Mouse (Mus musculus) c-Kit-positive CD71-positive TER-119-negative erythroid progenitor cells, embryonic 14.5 days (primary cell): ENCODE data around the gene Minos1.

Experiments used
- DNase-seq: peaks from one replicate; pipeline ENCODE4 v3.0.0-alpha.2; 2013; ENCODE audit warnings: low read depth

The Minos1 gene

GRCm38 (mm10) chr4:139144577-139144976 lies 13.7 kb upstream of the Minos1 start:
- DNase-seq = no peak

GRCm38 (mm10) chr4:139142985-139143384 lies 12.1 kb upstream of the Minos1 start:
- no peak for DNase-seq

GRCm38 (mm10) chr4:139141785-139142184 lies 10.9 kb upstream of the Minos1 start:
- no peak for DNase-seq

- DNase-seq = no peak
Measured at GRCm38 (mm10) chr4:139140267-139140666, 9.4 kb upstream of the Minos1 start.

- DNase-seq = no peak
Measured at GRCm38 (mm10) chr4:139136011-139136410, 5.1 kb upstream of the Minos1 start.

GRCm38 (mm10) chr4:139133109-139133508 lies 2.2 kb upstream of the Minos1 start:
- no peak for DNase-seq

GRCm38 (mm10) chr4:139131858-139132672 lies 1.2 kb upstream of the Minos1 start:
- DNase-seq = no peak

- no peak for DNase-seq
Measured at GRCm38 (mm10) chr4:139129806-139130700, 860 bp downstream of the Minos1 start.

GRCm38 (mm10) chr4:139126475-139126874 lies 4.4 kb downstream of the Minos1 start:
- DNase-seq = no peak

GRCm38 (mm10) chr4:139124940-139125339 lies 6.0 kb downstream of the Minos1 start:
- DNase-seq = no peak

- DNase-seq = no peak
Measured at GRCm38 (mm10) chr4:139122557-139122956, 8.4 kb downstream of the Minos1 start.

- no peak for DNase-seq
Measured at GRCm38 (mm10) chr4:139120998-139121397, 9.9 kb downstream of the Minos1 start.

- no peak for DNase-seq
Measured at GRCm38 (mm10) chr4:139120281-139120814, 10.6 kb downstream of the Minos1 start.

GRCm38 (mm10) chr4:139116356-139117063 lies 14.4 kb downstream of the Minos1 start:
- no peak for DNase-seq

GRCm38 (mm10) chr4:139115721-139116120 lies 15.2 kb downstream of the Minos1 start:
- no peak for DNase-seq

- DNase-seq = no peak
Measured at GRCm38 (mm10) chr4:139112482-139112881, 18.4 kb downstream of the Minos1 start.

GRCm38 (mm10) chr4:139111421-139111820 lies 19.5 kb downstream of the Minos1 start:
- DNase-seq = no peak

- DNase-seq = no peak
Measured at GRCm38 (mm10) chr4:139110858-139111257, 20.1 kb downstream of the Minos1 start.

- no peak for DNase-seq
Measured at GRCm38 (mm10) chr4:139105453-139105852, 25.5 kb downstream of the Minos1 start.

GRCm38 (mm10) chr4:139101546-139101945 lies 29.4 kb downstream of the Minos1 start:
- no peak for DNase-seq

GRCm38 (mm10) chr4:139100326-139100725 lies 30.6 kb downstream of the Minos1 start:
- DNase-seq = no peak

GRCm38 (mm10) chr4:139096201-139096600 lies 34.7 kb downstream of the Minos1 start:
- DNase-seq = no peak
